Mouse (Mus musculus): ENCODE results near the gene Gm42906. TPM values are rescaled to one million over a fixed set of nuclear protein-coding genes. Genes with fewer than 3 reads are reported as not detected.
A peak's percentile ranks its signal among the peaks of the same experiment; 100 is the strongest.

The Gm42906 gene
- total RNA-seq, 1 experiment, result not detected

DNA sequence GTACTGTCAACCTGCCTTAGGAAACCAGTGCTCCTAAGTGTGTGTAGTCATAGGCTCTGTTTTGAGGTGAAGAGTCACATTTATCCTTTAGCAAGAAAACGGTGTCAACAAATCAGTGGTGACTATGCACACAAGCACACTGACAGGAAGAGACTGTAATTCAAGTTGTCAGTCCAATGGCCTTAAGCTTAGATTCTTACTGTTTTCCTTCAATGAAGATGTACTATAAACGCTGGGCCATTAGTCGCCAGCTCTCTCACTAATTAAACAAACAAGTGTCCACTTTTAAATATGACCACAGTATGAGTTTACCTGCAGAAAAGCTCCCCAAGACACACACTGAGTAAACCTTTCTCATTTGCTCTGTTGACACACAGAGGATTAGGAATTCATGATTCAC, 238.6 kb downstream of the Gm42906 start:
- Histone ChIP-seq H3K4me1 (ENCODE audit: control insufficient read depth in 2 of 2, insufficient read depth in 2 of 2, low read length in 2 of 2, poor library complexity in 1 of 2) (0 out of 4 replicates have a peak, but pooled peaks cover 0 to 2% of the 10 kb centered on the region in 2 experiments), H3K4me3 (ENCODE audit: insufficient read depth in 1 of 2, low read depth in 1 of 2, low read length in 2 of 2, poor library complexity in 1 of 2, severe bottlenecking in 1 of 2) (peak overlapping the region in 1 of 2 experiments; percentile 79; a peak in 2 of 4 replicates), H3K9ac (ENCODE audit: insufficient read depth, low read depth, low read length, poor library complexity, severe bottlenecking) (no peak overlapping the region), H3K9me3 (ENCODE audit: control insufficient read depth, insufficient read depth, low read depth, low read length) (no peaks in the 10 kb centered on the region), H3K27ac (ENCODE audit: insufficient read depth, low read depth, low read length, poor library complexity, severe bottlenecking) (no peak overlapping the region), H3K36me3 (ENCODE audit: control insufficient read depth, insufficient read depth, low read length, poor library complexity, severe bottlenecking) (no peaks in the 10 kb centered on the region)
- DNase-seq (ENCODE audit: low read depth, low spot score), result no peak
- TF ChIP-seq MAFK (IDR thresholded peaks at IDR 0.05; ENCODE audit: insufficient read depth, low read depth, low read length), result no peak
- TF ChIP-seq ZC3H11A (IDR thresholded peaks at IDR 0.05; ENCODE audit: borderline replicate concordance, low read depth, low read length), result no peak
- TF ChIP-seq HCFC1 (IDR thresholded peaks at IDR 0.05; ENCODE audit: borderline replicate concordance, insufficient read depth, low read length), result no peak
- no peak for TF ChIP-seq CHD2 (IDR thresholded peaks at IDR 0.05; ENCODE audit: low read depth, low read length)
- TF ChIP-seq ZNF384 (IDR thresholded peaks at IDR 0.05; ENCODE audit: low read depth, low read length), result no peak
- in situ Hi-C loops (cut with MboI; ENCODE audit: low sequenced_read_pairs in 2 of 2, unreplicated experiment in 2 of 2), result no loop called here

- in situ Hi-C loops (cut with MboI; ENCODE audit: low sequenced_read_pairs in 2 of 2, unreplicated experiment in 2 of 2), result no loop called here
- TF ChIP-seq CHD2 (IDR thresholded peaks at IDR 0.05; ENCODE audit: low read depth, low read length) (no peak), MAFK (IDR thresholded peaks at IDR 0.05; ENCODE audit: insufficient read depth, low read depth, low read length) (no peak), HCFC1 (IDR thresholded peaks at IDR 0.05; ENCODE audit: borderline replicate concordance, insufficient read depth, low read length) (no peak), ZNF384 (IDR thresholded peaks at IDR 0.05; ENCODE audit: low read depth, low read length) (no peak), ZC3H11A (IDR thresholded peaks at IDR 0.05; ENCODE audit: borderline replicate concordance, low read depth, low read length) (no peak)
- no peak overlapping the region for H3K9ac ChIP-seq (ENCODE audit: insufficient read depth, low read depth, low read length, poor library complexity, severe bottlenecking)
- H3K4me3 ChIP-seq (ENCODE audit: insufficient read depth in 1 of 2, low read depth in 1 of 2, low read length in 2 of 2, poor library complexity in 1 of 2, severe bottlenecking in 1 of 2), result no peak overlapping the region
- H3K9me3 ChIP-seq (ENCODE audit: control insufficient read depth, insufficient read depth, low read depth, low read length), result no peaks in the 10 kb centered on the region
- H3K4me1 ChIP-seq (ENCODE audit: control insufficient read depth in 2 of 2, insufficient read depth in 2 of 2, low read length in 2 of 2, poor library complexity in 1 of 2), result 0 out of 4 replicates have a peak, but pooled peaks cover 0 to 2% of the 10 kb centered on the region in 2 experiments
- H3K27ac ChIP-seq (ENCODE audit: insufficient read depth, low read depth, low read length, poor library complexity, severe bottlenecking), result no peak overlapping the region
- H3K36me3 ChIP-seq (ENCODE audit: control insufficient read depth, insufficient read depth, low read length, poor library complexity, severe bottlenecking), result no peaks in the 10 kb centered on the region
- DNase-seq (ENCODE audit: low read depth, low spot score), result no peak
Measured at GRCm38 (mm10) chr5:151188659-151189058, 239.3 kb downstream of the Gm42906 start.

DNA sequence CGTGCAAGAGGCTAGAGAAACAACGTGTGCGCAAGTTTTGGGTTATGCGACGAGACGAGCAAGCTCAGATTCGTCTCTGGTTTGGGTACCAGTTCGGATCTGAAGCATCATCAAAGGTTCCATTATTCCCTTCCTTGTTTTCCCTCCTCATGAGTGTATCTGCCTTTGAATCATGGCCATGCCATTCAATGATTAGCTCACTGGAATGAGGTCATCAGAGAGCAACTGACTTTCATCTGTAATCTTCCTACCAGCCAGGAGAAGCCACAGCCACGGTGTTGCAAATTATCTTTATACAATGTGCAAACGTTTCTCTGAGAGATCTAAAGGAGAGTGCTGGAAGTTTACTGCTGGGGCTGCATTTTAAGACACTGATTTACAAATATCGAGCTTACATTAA, 240.6 kb downstream of the Gm42906 start:
- in situ Hi-C loops (cut with MboI; ENCODE audit: low sequenced_read_pairs in 2 of 2, unreplicated experiment in 2 of 2), result no loop called here
- Histone ChIP-seq H3K4me1 (ENCODE audit: control insufficient read depth in 2 of 2, insufficient read depth in 2 of 2, low read length in 2 of 2, poor library complexity in 1 of 2) (0 out of 4 replicates have a peak, but pooled peaks cover 0 to 2% of the 10 kb centered on the region in 2 experiments), H3K9ac (ENCODE audit: insufficient read depth, low read depth, low read length, poor library complexity, severe bottlenecking) (no peak overlapping the region), H3K36me3 (ENCODE audit: control insufficient read depth, insufficient read depth, low read length, poor library complexity, severe bottlenecking) (no peaks in the 10 kb centered on the region), H3K4me3 (ENCODE audit: insufficient read depth in 1 of 2, low read depth in 1 of 2, low read length in 2 of 2, poor library complexity in 1 of 2, severe bottlenecking in 1 of 2) (no peak overlapping the region), H3K9me3 (ENCODE audit: control insufficient read depth, insufficient read depth, low read depth, low read length) (no peaks in the 10 kb centered on the region), H3K27ac (ENCODE audit: insufficient read depth, low read depth, low read length, poor library complexity, severe bottlenecking) (no peak overlapping the region)
- no peak for DNase-seq (ENCODE audit: low read depth, low spot score)
- TF ChIP-seq ZNF384 (IDR thresholded peaks at IDR 0.05; ENCODE audit: low read depth, low read length) (no peak), MAFK (IDR thresholded peaks at IDR 0.05; ENCODE audit: insufficient read depth, low read depth, low read length) (no peak), HCFC1 (IDR thresholded peaks at IDR 0.05; ENCODE audit: borderline replicate concordance, insufficient read depth, low read length) (no peak)

- Histone ChIP-seq H3K9me3 (ENCODE audit: control insufficient read depth, insufficient read depth, low read depth, low read length) (no peaks in the 10 kb centered on the region), H3K27ac (ENCODE audit: insufficient read depth, low read depth, low read length, poor library complexity, severe bottlenecking) (no peak overlapping the region), H3K4me3 (ENCODE audit: insufficient read depth in 1 of 2, low read depth in 1 of 2, low read length in 2 of 2, poor library complexity in 1 of 2, severe bottlenecking in 1 of 2) (no peak overlapping the region), H3K9ac (ENCODE audit: insufficient read depth, low read depth, low read length, poor library complexity, severe bottlenecking) (no peak overlapping the region), H3K4me1 (ENCODE audit: control insufficient read depth in 2 of 2, insufficient read depth in 2 of 2, low read length in 2 of 2, poor library complexity in 1 of 2) (0 out of 4 replicates have a peak, but pooled peaks cover 0 to 2% of the 10 kb centered on the region in 2 experiments), H3K36me3 (ENCODE audit: control insufficient read depth, insufficient read depth, low read length, poor library complexity, severe bottlenecking) (no peaks in the 10 kb centered on the region)
- in situ Hi-C loops (cut with MboI; ENCODE audit: low sequenced_read_pairs in 2 of 2, unreplicated experiment in 2 of 2), result no loop called here
- DNase-seq (ENCODE audit: low read depth, low spot score), result no peak
- no peak for TF ChIP-seq ZNF384 (IDR thresholded peaks at IDR 0.05; ENCODE audit: low read depth, low read length)
- TF ChIP-seq HCFC1 (IDR thresholded peaks at IDR 0.05; ENCODE audit: borderline replicate concordance, insufficient read depth, low read length), result no peak
- TF ChIP-seq ZC3H11A (IDR thresholded peaks at IDR 0.05; ENCODE audit: borderline replicate concordance, low read depth, low read length), result no peak
- no peak for TF ChIP-seq MAFK (IDR thresholded peaks at IDR 0.05; ENCODE audit: insufficient read depth, low read depth, low read length)
- no peak for TF ChIP-seq CHD2 (IDR thresholded peaks at IDR 0.05; ENCODE audit: low read depth, low read length)
Measured at GRCm38 (mm10) chr5:151185286-151185856, 242.6 kb downstream of the Gm42906 start.

Data from ES-E14 (cell line).